ENCODE assay signal across 17 mouse cellular contexts in genomic region chr1:186684041-186684440, GRCm38 (mm10). TPM values are rescaled to one million over a fixed set of nuclear protein-coding genes. Genes with fewer than 3 reads are reported as not detected.
DNase-seq lines count a peak whose midpoint lies in the region; ATAC-seq lines count a peak whose summit lies in the region.
"Had no signal": no experiment of that assay in that cellular context is flagged by ENCODE, and none has a peak within 500 bp of the region (broad histone marks: within the 10 kb centered on the region; RNA-seq: fewer than 3 reads in every experiment).

No protein-coding gene starts in this region.

- H3K9ac ChIP-seq in lung, embryonic 15.5 days: no peak overlapping the region
- H3K9ac ChIP-seq: embryonic facial prominence, embryonic 12.5 days; forebrain, embryonic 15.5 days; hindbrain, embryonic 13.5 days had no signal

- DNase-seq in kidney, postnatal 10 days: peak; percentile 36
- no peak for DNase-seq in kidney, adult 11 months
- no peak for DNase-seq in lung, postnatal 25 days (ENCODE audit: low spot score)
- DNase-seq in R1 (ENCODE audit: low read depth, low spot score) (peak; percentile 22), ZHBTc4 (ENCODE audit: low read depth, low spot score) (peak; percentile 23)
- no peak for DNase-seq in layer of hippocampus, adult 9-11 months
- DNase-seq: adrenal gland, postnatal 10 days; cerebellum, adult 11-12 months; cerebellum, adult 9-10 months; cerebellum, postnatal 25 days; gastrocnemius, postnatal 36 days; heart, adult 11 months; heart, postnatal 14 days had no signal

- ATAC-seq in lung, embryonic 15.5 days (ENCODE audit: borderline replicate concordance, extremely low read depth, low FRiP score, low TSS enrichment): no peak
- ATAC-seq: forebrain, embryonic 15.5 days had no signal

- peak overlapping the region; percentile 29 for H3K27ac ChIP-seq in lung, embryonic 15.5 days
- H3K27ac ChIP-seq: embryonic facial prominence, embryonic 12.5 days; forebrain, embryonic 15.5 days; hindbrain, embryonic 13.5 days had no signal

- no peaks in the 10 kb centered on the region for H3K27me3 ChIP-seq in lung, embryonic 15.5 days
- H3K27me3 ChIP-seq: embryonic facial prominence, embryonic 12.5 days; forebrain, embryonic 15.5 days; hindbrain, embryonic 13.5 days had no signal

- H3K36me3 ChIP-seq in lung, embryonic 15.5 days: no peaks in the 10 kb centered on the region
- H3K36me3 ChIP-seq: forebrain, embryonic 15.5 days; hindbrain, embryonic 13.5 days had no signal

- no peaks in the 10 kb centered on the region for H3K9me3 ChIP-seq in lung, embryonic 15.5 days
- H3K9me3 ChIP-seq: embryonic facial prominence, embryonic 12.5 days; forebrain, embryonic 15.5 days; hindbrain, embryonic 13.5 days had no signal

- WGBS in lung, embryonic 15.5 days: 65% methylated on average over 3 of the region's 3 CpGs

- H3K4me2 ChIP-seq in lung, embryonic 15.5 days: no peak overlapping the region
- H3K4me2 ChIP-seq: embryonic facial prominence, embryonic 12.5 days; forebrain, embryonic 15.5 days; hindbrain, embryonic 13.5 days had no signal

- H3K4me3 ChIP-seq in lung, embryonic 15.5 days: no peak overlapping the region
- H3K4me3 ChIP-seq: embryonic facial prominence, embryonic 12.5 days; forebrain, embryonic 15.5 days; hindbrain, embryonic 13.5 days had no signal

- peaks cover 24% of the 10 kb centered on the region; the same call in 1 of the 2 replicates for H3K4me1 ChIP-seq in lung, embryonic 15.5 days
- H3K4me1 ChIP-seq: forebrain, embryonic 15.5 days had no signal

RNA-seq across cellular contexts. Expression of gene Tgfb2, which starts 21.7 kb away (rescaled TPM):
- polyA plus RNA-seq in lung, embryonic 15.5 days (2015; fragmentation: Nextera tagmentation; extraction: Ambion mirVana): 83.8 and 89.9 TPM in 2 replicates

Comparison
In these comparisons a context has a peak if more than half of its experiments do, and no peak if none do; other contexts are left out.
1. DNase-seq: peak in kidney, postnatal 10 days (single experiment), R1 (single experiment) and ZHBTc4 (single experiment); none in kidney, adult 11 months (single experiment), lung, postnatal 25 days (single experiment) and layer of hippocampus, adult 9-11 months (single experiment).